Mouse (Mus musculus): ENCODE measurements around the gene Enpp6.
"Not testable (repeated sequence)": the region's sequence is repeated elsewhere in the genome, so short reads cannot be mapped to it uniquely, and the experiment has no call there.

The Enpp6 gene

GRCm38 (mm10) chr8:46995931-46996664, 9.4 kb downstream of the Enpp6 start:
- DNase-seq (ENCODE audit: low read depth, low spot score) = no peak

- DNase-seq (ENCODE audit: low read depth, low spot score) = no peak
These were observed 19.0 kb downstream of the Enpp6 start for GRCm38 (mm10) chr8:47005676-47006075.

GRCm38 (mm10) chr8:47006785-47007184, 20.1 kb downstream of the Enpp6 start:
- no peak for DNase-seq (ENCODE audit: low read depth, low spot score)

- no peak for DNase-seq (ENCODE audit: low read depth, low spot score)
These were observed 21.6 kb downstream of the Enpp6 start for GRCm38 (mm10) chr8:47008220-47008773.

GRCm38 (mm10) chr8:47016268-47016946, 29.7 kb downstream of the Enpp6 start:
- DNase-seq (ENCODE audit: low read depth, low spot score) = peak; percentile 60

- no peak for DNase-seq (ENCODE audit: low read depth, low spot score)
These were observed 34.5 kb downstream of the Enpp6 start for GRCm38 (mm10) chr8:47021135-47021555.

GRCm38 (mm10) chr8:47024612-47025011, 37.9 kb downstream of the Enpp6 start:
- no peak for DNase-seq (ENCODE audit: low read depth, low spot score)

GRCm38 (mm10) chr8:47026841-47027490, 40.3 kb downstream of the Enpp6 start:
- no peak for DNase-seq (ENCODE audit: low read depth, low spot score)

- DNase-seq (ENCODE audit: low read depth, low spot score) = no peak
These were observed 41.8 kb downstream of the Enpp6 start for GRCm38 (mm10) chr8:47028474-47028873.

GRCm38 (mm10) chr8:47030321-47030720, 43.6 kb downstream of the Enpp6 start:
- DNase-seq (ENCODE audit: low read depth, low spot score) = no peak

GRCm38 (mm10) chr8:47032081-47032480, 45.4 kb downstream of the Enpp6 start:
- no peak for DNase-seq (ENCODE audit: low read depth, low spot score)

GRCm38 (mm10) chr8:47033976-47034375, 47.3 kb downstream of the Enpp6 start:
- no peak for DNase-seq (ENCODE audit: low read depth, low spot score)

- no peak for DNase-seq (ENCODE audit: low read depth, low spot score)
These were observed 49.8 kb downstream of the Enpp6 start for GRCm38 (mm10) chr8:47036501-47036900.

GRCm38 (mm10) chr8:47037405-47037804, 50.7 kb downstream of the Enpp6 start:
- DNase-seq (ENCODE audit: low read depth, low spot score) = no peak

GRCm38 (mm10) chr8:47040215-47040614, 53.5 kb downstream of the Enpp6 start:
- not testable (repeated sequence) for DNase-seq (ENCODE audit: low read depth, low spot score)

GRCm38 (mm10) chr8:47046340-47046739, 59.7 kb downstream of the Enpp6 start:
- DNase-seq (ENCODE audit: low read depth, low spot score) = no peak

GRCm38 (mm10) chr8:47047146-47047545, 60.5 kb downstream of the Enpp6 start:
- DNase-seq (ENCODE audit: low read depth, low spot score) = no peak

- DNase-seq (ENCODE audit: low read depth, low spot score) = no peak
These were observed 61.9 kb downstream of the Enpp6 start for GRCm38 (mm10) chr8:47048584-47048983.

GRCm38 (mm10) chr8:47052643-47053042, 66.0 kb downstream of the Enpp6 start:
- no peak for DNase-seq (ENCODE audit: low read depth, low spot score)

- no peak for DNase-seq (ENCODE audit: low read depth, low spot score)
These were observed 69.4 kb downstream of the Enpp6 start for GRCm38 (mm10) chr8:47056086-47056485.

GRCm38 (mm10) chr8:47058526-47058925, 71.8 kb downstream of the Enpp6 start:
- no peak for DNase-seq (ENCODE audit: low read depth, low spot score)

GRCm38 (mm10) chr8:47058971-47059370, 72.3 kb downstream of the Enpp6 start:
- no peak for DNase-seq (ENCODE audit: low read depth, low spot score)

All from skeletal muscle tissue, adult 2 months (tissue).